Mouse (Mus musculus) midbrain, embryonic 16.5 days (tissue): ENCODE data around the gene Slc24a3. TPM values are rescaled to one million over a fixed set of nuclear protein-coding genes. Genes with fewer than 3 reads are reported as not detected.

ENCODE experiments used
- ATAC-seq: fragments of 200-750 bp; cut with Nextera tagmentation; 2 replicates; pipeline ENCODE4 v1.8.0; 2017; ENCODE audit warnings: moderate TSS enrichment
- H3K27ac ChIP-seq: fragments of 300-500 bp; sonication (generic); 2 replicates; pipeline ENCODE4 v1.5.1; 2014; ENCODE audit warnings: mild to moderate bottlenecking, low read length, mixed read lengths
- H3K27me3 ChIP-seq: fragments of 300-500 bp; sonication (generic); 2 replicates; pipeline ENCODE4 v1.6.1; 2014; ENCODE audit warnings: low read depth, low read length, mixed read lengths; ENCODE audit not compliant: control insufficient read depth, insufficient read depth
- H3K36me3 ChIP-seq: fragments of 300-500 bp; sonication (generic); 2 replicates; pipeline ENCODE4 v1.6.1; 2014; ENCODE audit warnings: mild to moderate bottlenecking, low read length, moderate library complexity, mixed read lengths; ENCODE audit not compliant: control insufficient read depth, insufficient read depth
- H3K4me1 ChIP-seq: fragments of 300-500 bp; sonication (generic); 2 replicates; pipeline ENCODE4 v1.6.1; 2014; ENCODE audit warnings: mild to moderate bottlenecking, low read length, mixed read lengths; ENCODE audit not compliant: control insufficient read depth, insufficient read depth
- H3K4me2 ChIP-seq: fragments of 300-500 bp; sonication (generic); 2 replicates; pipeline ENCODE4 v1.6.1; 2014; ENCODE audit warnings: mild to moderate bottlenecking, low read length, mixed read lengths
- H3K4me3 ChIP-seq: fragments of 300-500 bp; sonication (generic); 2 replicates; pipeline ENCODE4 v1.5.1; 2014; ENCODE audit warnings: low read depth, mild to moderate bottlenecking, low read length, moderate library complexity, mixed read lengths
- H3K9ac ChIP-seq: fragments of 300-500 bp; sonication (generic); 2 replicates; pipeline ENCODE4 v1.6.1; 2014; ENCODE audit warnings: low read depth, low read length, mixed read lengths
- H3K9me3 ChIP-seq: fragments of 300-500 bp; sonication (generic); replicated peaks from 2 replicates; pipeline ENCODE4 v1.6.1; 2014; ENCODE audit warnings: mild to moderate bottlenecking, low read length, mixed read lengths; ENCODE audit not compliant: control insufficient read depth, poor library complexity, severe bottlenecking
- WGBS: fragments of 180-500 bp; shearing (Covaris S2); extraction: QIAGEN DNeasy Blood & Tissue Kit; methylation state at CpG from one replicate; pipeline ENCODE4 v1.1.7; 2014; 5-methylcytosine and 5-hydroxymethylcytosine counted together
- polyA plus RNA-seq: library from polyadenylated mRNA; unstranded; fragments of >200 nt; fragmentation: Nextera tagmentation; extraction: Ambion mirVana; gene quantifications from 2 replicates; pipeline ENCODE4 v1.2.1, GENCODE M21; 2015

Gene Slc24a3
- polyA plus RNA-seq, 1 experiment from 2014 or later, result 18.7 TPM

DNA sequence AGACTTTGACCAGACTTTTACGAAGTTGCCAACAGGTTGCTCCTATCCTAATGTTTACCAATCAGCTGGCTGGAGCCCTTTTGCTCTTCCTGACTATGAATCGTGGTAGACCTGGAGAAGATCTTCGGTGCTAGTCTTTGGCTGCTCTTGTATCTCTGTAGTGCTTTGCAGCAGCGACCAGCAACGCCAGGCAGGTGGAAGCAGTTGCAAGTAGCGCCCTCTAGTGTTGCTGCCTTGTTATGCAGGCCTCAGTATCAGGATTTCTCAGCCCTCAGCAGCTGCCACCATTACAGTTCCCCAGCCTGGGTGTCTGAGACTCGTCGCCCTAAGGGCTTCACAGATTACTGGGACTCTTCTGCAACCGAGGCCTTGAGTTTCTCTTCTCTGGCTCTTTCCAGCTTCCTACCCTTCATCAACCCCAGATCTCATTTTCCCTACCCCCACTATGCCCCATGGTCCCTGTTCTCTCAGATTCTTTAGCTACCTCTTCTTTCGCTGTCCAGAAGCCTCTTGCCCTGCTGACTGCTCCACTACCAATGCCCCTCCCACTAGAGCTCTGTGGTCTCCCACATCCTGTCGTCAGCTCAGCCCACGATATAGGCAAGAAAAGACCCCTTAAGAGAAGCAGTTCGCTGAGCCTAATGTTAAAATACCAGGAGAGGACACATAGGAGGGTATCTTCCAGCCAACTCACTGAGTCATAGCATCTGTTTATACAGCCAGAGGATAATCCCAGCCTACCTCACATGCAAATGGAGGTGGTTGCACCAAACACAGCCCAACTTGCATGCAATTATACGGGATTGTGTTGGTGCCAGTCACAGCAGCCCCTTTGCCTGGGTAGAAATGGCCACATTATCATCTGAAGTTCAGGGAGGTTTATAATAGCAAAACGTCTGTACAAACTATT lies 443.5 kb downstream of the Slc24a3 start:
- ATAC-seq, result no peak
- H3K9me3 ChIP-seq, result no peaks in the 10 kb centered on the region
- no peak overlapping the region for H3K27ac ChIP-seq
- no peaks in the 10 kb centered on the region for H3K4me1 ChIP-seq
- H3K9ac ChIP-seq, result no peak overlapping the region
- H3K27me3 ChIP-seq, result no peaks in the 10 kb centered on the region
- H3K36me3 ChIP-seq, result no peaks in the 10 kb centered on the region
- H3K4me2 ChIP-seq, result no peak overlapping the region
- no peak overlapping the region for H3K4me3 ChIP-seq
- WGBS, result 46% methylated on average over 15 of the region's 15 CpGs

DNA sequence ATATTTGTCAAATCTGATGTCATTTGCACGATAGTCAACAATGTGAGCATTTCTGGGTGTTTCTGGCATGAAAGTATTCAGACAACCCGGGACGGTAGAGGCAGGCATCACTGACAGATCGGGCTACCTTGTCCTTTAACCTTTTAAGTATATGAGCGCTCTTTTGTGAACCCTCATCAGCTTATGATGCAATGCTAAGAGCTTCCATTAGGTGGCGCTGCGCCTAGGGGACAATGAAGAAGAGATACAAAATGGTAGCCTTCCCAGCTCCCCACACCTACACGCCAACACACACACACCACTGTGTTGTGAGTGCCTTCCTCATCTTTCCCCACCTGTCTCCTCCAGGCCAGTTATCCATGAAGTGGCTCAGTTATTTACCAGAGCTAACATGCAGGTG lies 445.4 kb downstream of the Slc24a3 start:
- Histone ChIP-seq H3K36me3 (no peaks in the 10 kb centered on the region), H3K9ac (no peak overlapping the region), H3K27ac (no peak overlapping the region), H3K9me3 (no peaks in the 10 kb centered on the region), H3K27me3 (no peaks in the 10 kb centered on the region), H3K4me1 (no peaks in the 10 kb centered on the region), H3K4me2 (no peak overlapping the region), H3K4me3 (no peak overlapping the region)
- no peak for ATAC-seq
- WGBS, result 70% methylated on average over 8 of the region's 8 CpGs

DNA sequence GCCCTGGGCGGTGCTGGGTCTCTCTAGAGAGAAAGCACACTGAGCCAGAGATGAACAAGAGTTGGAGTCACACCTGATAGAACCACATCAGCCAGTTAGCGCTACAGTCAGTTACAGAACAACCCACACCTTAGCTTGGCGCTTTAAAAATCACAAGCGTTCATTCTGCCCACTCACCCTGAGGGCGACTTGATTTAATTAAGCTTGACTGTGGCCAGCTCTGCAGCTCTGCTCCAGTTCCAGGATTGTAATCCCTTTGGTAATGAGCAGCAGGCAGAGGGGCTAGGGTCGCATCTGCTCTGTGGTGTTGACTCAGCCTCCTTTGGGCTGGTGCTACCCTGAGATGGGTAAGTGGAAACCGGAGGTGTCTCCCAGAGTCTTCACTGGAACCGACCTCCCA lies 446.2 kb downstream of the Slc24a3 start:
- no peak overlapping the region for H3K4me2 ChIP-seq
- H3K27me3 ChIP-seq, result no peaks in the 10 kb centered on the region
- ATAC-seq, result peak; percentile 61; the same call in 1 of the 2 replicates
- 0 out of 2 replicates have a peak overlapping the region, but pooled peaks have one; percentile 4 for H3K27ac ChIP-seq
- H3K9ac ChIP-seq, result no peak overlapping the region
- no peaks in the 10 kb centered on the region for H3K9me3 ChIP-seq
- WGBS, result 68% methylated on average over 8 of the region's 8 CpGs
- H3K36me3 ChIP-seq, result no peaks in the 10 kb centered on the region
- no peaks in the 10 kb centered on the region for H3K4me1 ChIP-seq
- no peak overlapping the region for H3K4me3 ChIP-seq

DNA sequence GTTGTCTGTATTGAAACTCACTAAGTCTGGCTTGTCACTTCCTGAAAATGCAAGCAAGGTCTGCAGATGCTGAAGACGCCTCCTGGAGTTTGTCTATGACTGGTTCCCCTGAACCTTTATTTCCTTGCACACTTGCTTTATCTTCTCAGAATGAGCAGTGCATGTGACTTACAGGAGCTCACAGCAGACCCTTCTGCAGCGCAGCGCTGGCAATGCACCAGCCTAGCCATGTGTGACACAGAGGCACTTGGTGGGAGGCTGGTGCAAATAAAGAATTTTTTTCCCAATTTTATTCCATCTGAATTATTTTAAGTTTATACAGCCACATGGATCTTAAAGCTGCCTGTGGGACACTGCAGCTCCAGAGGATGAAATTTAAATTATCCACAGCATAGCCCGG lies 452.1 kb downstream of the Slc24a3 start:
- H3K4me3 ChIP-seq, result no peak overlapping the region
- no peak overlapping the region for H3K27ac ChIP-seq
- ATAC-seq, result peak; percentile 77
- 71% methylated on average over 4 of the region's 4 CpGs for WGBS
- H3K9me3 ChIP-seq, result no peaks in the 10 kb centered on the region
- no peak overlapping the region for H3K4me2 ChIP-seq
- H3K27me3 ChIP-seq, result no peaks in the 10 kb centered on the region
- no peaks in the 10 kb centered on the region for H3K36me3 ChIP-seq
- no peaks in the 10 kb centered on the region for H3K4me1 ChIP-seq
- H3K9ac ChIP-seq, result no peak overlapping the region

DNA sequence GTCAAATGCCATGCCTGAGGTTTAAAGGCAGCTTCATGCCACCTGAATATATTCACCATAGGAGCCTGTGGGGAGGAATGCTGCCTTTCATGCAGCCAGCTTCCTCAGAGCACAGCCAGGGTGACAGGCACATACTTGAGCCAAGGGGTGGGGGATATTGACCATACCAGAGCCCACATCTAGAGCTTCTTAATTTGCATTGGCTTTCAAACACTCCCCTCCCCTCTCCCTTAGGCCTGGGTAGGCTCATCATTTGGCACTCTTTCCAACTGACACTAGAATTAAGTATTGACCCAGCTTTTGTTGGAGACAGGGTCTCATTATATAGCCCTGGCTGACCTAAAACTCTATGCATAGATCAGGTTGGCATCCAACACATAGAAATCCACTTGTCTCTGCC lies 453.2 kb downstream of the Slc24a3 start:
- Histone ChIP-seq H3K27me3 (no peaks in the 10 kb centered on the region), H3K9ac (no peak overlapping the region), H3K36me3 (no peaks in the 10 kb centered on the region), H3K27ac (no peak overlapping the region), H3K4me3 (no peak overlapping the region), H3K4me1 (no peaks in the 10 kb centered on the region), H3K4me2 (no peak overlapping the region), H3K9me3 (no peaks in the 10 kb centered on the region)
- ATAC-seq, result no peak

DNA sequence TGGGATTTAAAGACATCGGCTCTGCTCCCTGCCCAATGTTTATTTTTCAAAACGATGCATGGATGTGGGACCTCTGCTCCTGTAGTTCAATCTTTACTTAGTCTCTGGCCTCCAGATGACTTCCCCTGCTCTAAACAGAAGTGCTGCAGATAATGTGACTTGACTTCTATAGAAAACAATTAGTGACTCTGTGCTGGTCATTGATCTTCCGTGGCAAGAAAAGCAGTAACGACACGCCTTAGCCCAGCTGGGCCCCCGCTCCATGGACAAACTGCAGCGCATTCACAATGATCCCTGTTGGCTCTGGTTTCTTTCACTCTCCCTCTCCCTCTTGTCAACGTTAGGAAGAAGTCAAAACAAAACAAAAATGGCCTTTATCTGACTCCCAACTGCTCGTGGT lies 453.6 kb downstream of the Slc24a3 start:
- H3K36me3 ChIP-seq, result no peaks in the 10 kb centered on the region
- 52% methylated on average over 9 of the region's 9 CpGs for WGBS
- no peak for ATAC-seq
- no peak overlapping the region for H3K27ac ChIP-seq
- no peak overlapping the region for H3K4me2 ChIP-seq
- H3K9ac ChIP-seq, result no peak overlapping the region
- no peak overlapping the region for H3K4me3 ChIP-seq
- no peaks in the 10 kb centered on the region for H3K4me1 ChIP-seq
- H3K27me3 ChIP-seq, result no peaks in the 10 kb centered on the region
- H3K9me3 ChIP-seq, result no peaks in the 10 kb centered on the region

DNA sequence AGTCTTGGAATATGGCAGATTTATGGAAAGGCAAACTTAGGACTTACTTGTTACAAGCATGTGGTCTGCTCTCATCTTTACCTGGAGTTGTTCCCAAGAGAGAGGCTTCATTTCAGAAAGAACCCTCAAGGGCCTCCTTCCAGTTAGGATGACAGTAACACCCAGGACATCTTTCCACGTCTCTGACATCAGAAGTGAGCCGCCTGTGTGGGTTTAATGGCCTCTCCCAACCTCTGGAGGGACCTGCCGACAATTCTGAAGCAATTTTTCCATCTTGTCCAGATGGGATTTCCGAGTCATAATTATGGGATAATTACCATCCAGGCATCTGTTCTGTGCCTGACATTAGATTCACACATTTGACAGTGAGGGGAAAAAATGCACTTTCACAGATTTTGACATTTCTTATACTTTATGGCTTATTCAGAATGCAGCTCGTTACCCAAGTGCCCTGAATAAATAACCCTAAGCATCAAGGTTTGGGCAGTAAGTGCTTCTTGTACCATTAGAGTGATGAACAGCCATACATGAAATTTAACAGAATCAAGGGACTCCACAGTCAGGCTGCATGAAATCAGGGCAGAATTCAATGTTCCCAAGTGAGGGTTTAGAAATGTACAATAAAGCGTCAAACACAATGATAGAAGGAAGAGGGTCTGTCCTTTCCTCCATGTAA lies 463.7 kb downstream of the Slc24a3 start:
- 70% methylated on average over 6 of the region's 6 CpGs for WGBS
- H3K27ac ChIP-seq, result no peak overlapping the region
- no peaks in the 10 kb centered on the region for H3K9me3 ChIP-seq
- H3K4me1 ChIP-seq, result no peaks in the 10 kb centered on the region
- no peak overlapping the region for H3K4me3 ChIP-seq
- H3K4me2 ChIP-seq, result no peak overlapping the region
- no peaks in the 10 kb centered on the region; the same call in 1 of the 2 replicates for H3K36me3 ChIP-seq
- no peak for ATAC-seq
- H3K9ac ChIP-seq, result no peak overlapping the region
- H3K27me3 ChIP-seq, result no peaks in the 10 kb centered on the region

DNA sequence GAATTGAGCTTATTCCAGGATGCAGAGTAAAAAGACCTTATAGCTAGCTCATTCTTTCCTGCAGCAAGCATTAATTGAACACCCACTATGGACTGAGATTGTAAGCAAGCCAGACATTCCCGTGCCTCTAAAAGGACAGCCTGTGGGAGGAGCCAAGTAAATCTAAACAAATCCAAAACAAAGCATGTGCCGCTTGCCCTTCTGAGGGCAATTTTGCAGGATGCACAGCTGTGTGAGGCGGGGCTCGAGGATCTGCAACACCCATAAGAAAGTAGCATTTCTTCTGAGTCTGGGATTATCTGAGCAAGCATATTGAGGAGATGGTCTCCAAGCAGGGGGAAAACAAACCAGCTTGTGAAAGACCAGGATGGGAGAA lies 464.2 kb downstream of the Slc24a3 start:
- H3K27ac ChIP-seq, result no peak overlapping the region
- no peaks in the 10 kb centered on the region; the same call in 1 of the 2 replicates for H3K36me3 ChIP-seq
- WGBS, result 56% methylated on average over 4 of the region's 4 CpGs
- H3K4me1 ChIP-seq, result no peaks in the 10 kb centered on the region
- no peak overlapping the region for H3K4me3 ChIP-seq
- no peak overlapping the region for H3K4me2 ChIP-seq
- ATAC-seq, result no peak
- H3K9me3 ChIP-seq, result no peaks in the 10 kb centered on the region
- H3K27me3 ChIP-seq, result no peaks in the 10 kb centered on the region
- H3K9ac ChIP-seq, result no peak overlapping the region

DNA sequence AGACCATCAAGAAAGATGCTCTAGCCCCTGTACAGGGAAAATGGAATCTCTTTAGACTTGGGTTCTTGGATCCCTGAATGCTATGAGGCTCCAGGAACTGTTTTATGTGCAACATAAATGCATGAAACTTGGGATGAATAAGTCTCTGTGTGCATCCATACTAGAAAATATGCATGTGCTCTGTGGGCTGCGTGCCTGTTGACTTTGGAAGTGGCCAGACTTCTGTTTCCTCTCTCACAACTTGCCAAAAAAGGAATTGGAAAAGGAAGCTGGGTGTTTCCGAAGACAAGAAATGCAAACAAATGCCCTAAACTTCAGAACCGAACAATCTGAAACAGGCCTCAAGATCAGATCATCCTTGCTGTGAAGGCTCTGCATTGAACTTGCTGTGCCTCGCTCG lies 466.3 kb downstream of the Slc24a3 start:
- Histone ChIP-seq H3K9ac (no peak overlapping the region), H3K27ac (no peak overlapping the region), H3K4me1 (no peaks in the 10 kb centered on the region), H3K9me3 (no peaks in the 10 kb centered on the region), H3K4me2 (no peak overlapping the region), H3K4me3 (no peak overlapping the region), H3K36me3 (no peaks in the 10 kb centered on the region; the same call in 1 of the 2 replicates), H3K27me3 (no peaks in the 10 kb centered on the region)
- WGBS, result 70% methylated on average over 5 of the region's 5 CpGs
- no peak for ATAC-seq
